Mouse (Mus musculus): ENCODE data around the gene Zfp329. TPM values are rescaled to one million over a fixed set of nuclear protein-coding genes. Genes with fewer than 3 reads are reported as not detected.
"Not testable (repeated sequence)": the region's sequence is repeated elsewhere in the genome, so short reads cannot be mapped to it uniquely, and the experiment has no call there.

Zfp329 gene
- polyA plus RNA-seq, 1 experiment, result 11.5 TPM

GRCm38 (mm10) chr7:12799554-12799953 lies 19.1 kb downstream of the Zfp329 start:
- Histone ChIP-seq H3K4me1 (ENCODE audit: control insufficient read depth, insufficient read depth, low read length) (peaks cover 2% of the 10 kb centered on the region; the same call in 1 of the 2 replicates), H3K27ac (ENCODE audit: control insufficient read depth, insufficient read depth, low read depth, low read length, poor library complexity) (no peak overlapping the region), H3K4me3 (replicated peaks; ENCODE audit: control insufficient read depth, low read depth, low read length) (no peak overlapping the region)
- TF ChIP-seq CTCF (IDR thresholded peaks at IDR 0.05; ENCODE audit: control insufficient read depth, insufficient read depth, low read length), result no peak
- no peak for TF ChIP-seq POLR2A (IDR thresholded peaks at IDR 0.05; ENCODE audit: borderline replicate concordance, control insufficient read depth, low read depth, low read length)
- WGBS, result 81% methylated on average over 1 of the region's 1 CpGs

- Histone ChIP-seq H3K4me1 (ENCODE audit: control insufficient read depth, insufficient read depth, low read length) (peaks cover under 1% of the 10 kb centered on the region; the same call in 1 of the 2 replicates), H3K4me3 (replicated peaks; ENCODE audit: control insufficient read depth, low read depth, low read length) (no peak overlapping the region), H3K27ac (ENCODE audit: control insufficient read depth, insufficient read depth, low read depth, low read length, poor library complexity) (no peak overlapping the region)
- WGBS, result 69% methylated on average over 2 of the region's 2 CpGs
- TF ChIP-seq CTCF (IDR thresholded peaks at IDR 0.05; ENCODE audit: control insufficient read depth, insufficient read depth, low read length), result no peak
- no peak for TF ChIP-seq POLR2A (IDR thresholded peaks at IDR 0.05; ENCODE audit: borderline replicate concordance, control insufficient read depth, low read depth, low read length)
Measured at GRCm38 (mm10) chr7:12797971-12798370, 20.7 kb downstream of the Zfp329 start.

- not testable (repeated sequence) for H3K4me3 ChIP-seq (replicated peaks; ENCODE audit: control insufficient read depth, low read depth, low read length); H3K4me1 ChIP-seq (ENCODE audit: control insufficient read depth, insufficient read depth, low read length); H3K27ac ChIP-seq (ENCODE audit: control insufficient read depth, insufficient read depth, low read depth, low read length, poor library complexity)
- WGBS, result 38% methylated on average over 11 of the region's 11 CpGs
Measured at GRCm38 (mm10) chr7:12792624-12793023, 26.0 kb downstream of the Zfp329 start.

- TF ChIP-seq CTCF (IDR thresholded peaks at IDR 0.05; ENCODE audit: control insufficient read depth, insufficient read depth, low read length) (no peak), POLR2A (IDR thresholded peaks at IDR 0.05; ENCODE audit: borderline replicate concordance, control insufficient read depth, low read depth, low read length) (no peak)
- WGBS, result 41% methylated on average over 5 of the region's 5 CpGs
Measured at GRCm38 (mm10) chr7:12788025-12788424, 30.6 kb downstream of the Zfp329 start.

GRCm38 (mm10) chr7:12787333-12787732 lies 31.3 kb downstream of the Zfp329 start:
- Histone ChIP-seq H3K4me3 (replicated peaks; ENCODE audit: control insufficient read depth, low read depth, low read length) (no peak overlapping the region), H3K4me1 (ENCODE audit: control insufficient read depth, insufficient read depth, low read length) (no peaks in the 10 kb centered on the region), H3K27ac (ENCODE audit: control insufficient read depth, insufficient read depth, low read depth, low read length, poor library complexity) (no peak overlapping the region)
- 63% methylated on average over 6 of the region's 6 CpGs for WGBS
- TF ChIP-seq CTCF (IDR thresholded peaks at IDR 0.05; ENCODE audit: control insufficient read depth, insufficient read depth, low read length) (no peak), POLR2A (IDR thresholded peaks at IDR 0.05; ENCODE audit: borderline replicate concordance, control insufficient read depth, low read depth, low read length) (no peak)

More at GRCm38 (mm10) chr7:12788025-12788424, 30.6 kb downstream of the Zfp329 start:
- Histone ChIP-seq H3K4me3 (replicated peaks; ENCODE audit: control insufficient read depth, low read depth, low read length) (no peak overlapping the region), H3K4me1 (ENCODE audit: control insufficient read depth, insufficient read depth, low read length) (no peaks in the 10 kb centered on the region), H3K27ac (ENCODE audit: control insufficient read depth, insufficient read depth, low read depth, low read length, poor library complexity) (no peak overlapping the region)

GRCm38 (mm10) chr7:12780151-12780830 lies 38.4 kb downstream of the Zfp329 start:
- WGBS, result under 1% methylated on average over 57 of the region's 57 CpGs
- Histone ChIP-seq H3K4me3 (replicated peaks; ENCODE audit: control insufficient read depth, low read depth, low read length) (peak overlapping the region; percentile 21), H3K4me1 (ENCODE audit: control insufficient read depth, insufficient read depth, low read length) (peaks cover 1% of the 10 kb centered on the region; the same call in 1 of the 2 replicates), H3K27ac (ENCODE audit: control insufficient read depth, insufficient read depth, low read depth, low read length, poor library complexity) (no peak overlapping the region)
- no peak for TF ChIP-seq CTCF (IDR thresholded peaks at IDR 0.05; ENCODE audit: control insufficient read depth, insufficient read depth, low read length)
- TF ChIP-seq POLR2A (IDR thresholded peaks at IDR 0.05; ENCODE audit: borderline replicate concordance, control insufficient read depth, low read depth, low read length), result no peak

- H3K4me3 ChIP-seq (replicated peaks; ENCODE audit: control insufficient read depth, low read depth, low read length), result peak overlapping the region; percentile 21
- H3K27ac ChIP-seq (ENCODE audit: control insufficient read depth, insufficient read depth, low read depth, low read length, poor library complexity), result no peak overlapping the region
- WGBS, result 37% methylated on average over 10 of the region's 10 CpGs
- TF ChIP-seq POLR2A (IDR thresholded peaks at IDR 0.05; ENCODE audit: borderline replicate concordance, control insufficient read depth, low read depth, low read length) (no peak), CTCF (IDR thresholded peaks at IDR 0.05; ENCODE audit: control insufficient read depth, insufficient read depth, low read length) (no peak)
- peaks cover 1% of the 10 kb centered on the region; the same call in 1 of the 2 replicates for H3K4me1 ChIP-seq (ENCODE audit: control insufficient read depth, insufficient read depth, low read length)
Measured at GRCm38 (mm10) chr7:12779782-12780150, 38.9 kb downstream of the Zfp329 start.

GRCm38 (mm10) chr7:12779141-12779540 lies 39.5 kb downstream of the Zfp329 start:
- peaks cover 1% of the 10 kb centered on the region; the same call in 1 of the 2 replicates for H3K4me1 ChIP-seq (ENCODE audit: control insufficient read depth, insufficient read depth, low read length)
- TF ChIP-seq POLR2A (IDR thresholded peaks at IDR 0.05; ENCODE audit: borderline replicate concordance, control insufficient read depth, low read depth, low read length) (no peak), CTCF (IDR thresholded peaks at IDR 0.05; ENCODE audit: control insufficient read depth, insufficient read depth, low read length) (no peak)
- 80% methylated on average over 5 of the region's 5 CpGs for WGBS

GRCm38 (mm10) chr7:12774606-12775005 lies 44.1 kb downstream of the Zfp329 start:
- H3K4me1 ChIP-seq (ENCODE audit: control insufficient read depth, insufficient read depth, low read length), result no peaks in the 10 kb centered on the region; the same call in 1 of the 2 replicates
- no peak overlapping the region for H3K4me3 ChIP-seq (replicated peaks; ENCODE audit: control insufficient read depth, low read depth, low read length)
- TF ChIP-seq CTCF (IDR thresholded peaks at IDR 0.05; ENCODE audit: control insufficient read depth, insufficient read depth, low read length) (no peak), POLR2A (IDR thresholded peaks at IDR 0.05; ENCODE audit: borderline replicate concordance, control insufficient read depth, low read depth, low read length) (no peak)
- no peak overlapping the region for H3K27ac ChIP-seq (ENCODE audit: control insufficient read depth, insufficient read depth, low read depth, low read length, poor library complexity)
- WGBS, result 82% methylated on average over 1 of the region's 1 CpGs

More at GRCm38 (mm10) chr7:12779141-12779540, 39.5 kb downstream of the Zfp329 start:
- Histone ChIP-seq H3K27ac (ENCODE audit: control insufficient read depth, insufficient read depth, low read depth, low read length, poor library complexity) (no peak overlapping the region), H3K4me3 (replicated peaks; ENCODE audit: control insufficient read depth, low read depth, low read length) (no peak overlapping the region)

All from bone marrow, adult 2 months (tissue).